Mouse (Mus musculus) embryo, embryonic 9.5 days (tissue): ENCODE measurements around the gene Irf5.
A peak's percentile ranks its signal among the peaks of the same experiment; 100 is the strongest.

Experiments
- DNase-seq: peaks from one replicate; pipeline ENCODE4 v3.0.0-alpha.2; 2017; ENCODE audit errors: extremely low spot score

Gene Irf5

DNA sequence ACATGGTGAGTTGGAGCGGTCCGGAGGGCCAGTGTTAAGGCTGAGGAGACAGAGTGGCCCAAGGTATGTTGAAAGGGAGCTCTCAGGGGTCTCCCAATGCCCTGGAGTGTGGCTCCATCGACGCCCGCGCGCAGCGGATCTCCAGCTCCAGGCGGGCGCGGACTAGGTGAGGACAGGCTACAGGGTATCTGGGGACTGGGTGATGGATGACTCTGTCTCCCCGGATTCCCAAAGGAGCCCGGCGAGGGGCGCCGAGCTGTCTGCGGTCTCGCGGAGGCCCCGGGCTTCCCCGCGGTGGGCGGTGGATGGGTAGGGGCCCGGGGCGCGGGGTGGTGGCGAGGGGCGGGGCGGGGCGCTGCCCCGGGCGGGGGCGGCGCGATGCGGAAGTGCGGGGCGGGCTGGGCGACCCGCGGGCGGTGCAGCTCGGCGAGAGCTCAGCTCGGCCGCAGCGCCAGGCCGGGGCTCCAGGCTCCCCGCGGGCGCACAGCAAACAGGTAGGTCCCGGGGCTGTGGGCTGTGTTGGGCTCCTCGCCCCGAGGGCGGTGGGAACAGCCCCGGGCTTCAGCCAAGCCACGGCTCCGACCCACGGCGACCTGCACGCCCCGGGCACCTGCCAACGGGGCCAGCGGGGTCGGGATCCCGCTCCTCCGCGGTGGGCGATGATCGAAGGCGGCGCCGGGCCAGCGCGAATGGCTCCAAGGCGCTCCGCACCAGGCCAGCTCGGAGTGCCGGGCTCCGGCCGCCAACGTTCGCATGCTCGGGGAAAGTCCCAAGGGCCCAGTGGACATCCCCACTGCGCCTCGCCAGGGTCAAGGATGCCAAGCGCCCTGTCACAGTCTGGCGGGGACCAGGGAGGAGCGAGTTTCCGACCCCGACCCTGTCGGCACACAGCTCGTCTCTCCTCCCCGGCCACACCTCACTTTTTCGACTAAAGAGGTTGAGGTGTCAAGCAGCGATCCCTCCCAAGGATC, at the start of gene Irf5:
TSS of gene Irf5 (plus strand) at position 345 of the 971 bp plus-strand sequence.
- DNase-seq: peak; percentile 55

DNA sequence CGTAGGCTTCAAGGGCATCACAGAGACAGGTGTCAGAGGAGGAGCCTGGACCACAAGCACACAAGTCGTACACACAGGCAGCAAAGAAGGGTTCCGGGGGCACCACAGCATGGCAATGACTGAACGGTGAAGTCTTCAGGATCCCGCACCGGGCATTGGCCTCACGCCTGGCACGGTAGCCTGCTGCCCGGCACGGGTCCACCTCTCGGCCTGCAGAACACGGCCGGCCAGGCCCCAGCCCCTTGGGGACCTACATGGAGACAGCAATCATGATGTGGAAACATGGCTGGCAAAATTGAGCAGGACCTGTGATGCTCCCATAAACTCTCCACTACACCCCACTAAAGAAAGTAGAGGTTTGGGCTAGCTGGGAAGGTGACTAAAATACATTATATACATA, 43.7 kb upstream of the Irf5 start:
- DNase-seq: no peak

DNA sequence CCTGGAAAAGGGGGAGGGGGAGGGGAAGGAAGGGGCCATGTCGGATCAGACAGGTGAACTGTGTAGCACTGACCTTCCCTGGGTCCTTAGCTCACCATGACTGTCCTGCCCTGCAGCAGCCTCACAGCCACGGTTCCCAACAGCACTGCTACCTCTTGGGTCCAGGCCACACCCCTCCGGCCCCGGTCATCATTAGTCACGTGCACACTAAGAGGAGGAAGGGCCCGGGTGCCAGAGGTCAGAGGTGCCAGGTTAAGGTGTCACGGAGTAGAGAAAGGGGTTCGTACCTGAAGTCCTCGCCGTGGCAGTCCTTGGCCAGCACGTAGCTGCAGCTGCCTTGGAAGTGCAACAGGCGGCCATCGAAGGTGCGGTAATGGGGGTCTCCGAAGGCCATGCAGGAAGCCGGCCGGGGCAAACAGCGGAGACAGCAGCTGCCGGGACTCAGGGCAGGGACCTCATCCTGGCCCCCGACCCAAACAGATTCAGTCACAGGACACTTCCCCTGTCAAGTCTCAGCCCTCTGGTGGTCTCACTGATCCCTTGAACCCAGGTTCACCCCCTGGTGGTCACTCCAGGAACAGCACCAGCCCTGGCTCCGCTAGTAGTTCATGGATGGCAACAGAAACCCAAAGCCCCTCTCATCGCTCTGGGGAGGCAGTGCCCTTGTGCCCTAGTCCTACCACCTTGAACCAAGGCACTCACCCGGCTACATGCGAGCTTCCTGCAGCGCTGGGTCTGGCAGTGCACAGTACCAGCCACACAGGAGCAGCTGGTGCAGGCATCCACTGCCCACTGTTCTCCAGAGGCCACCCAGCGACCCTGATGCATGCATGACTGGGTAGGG, 41.5 kb upstream of the Irf5 start:
- peak; percentile 88 for DNase-seq

DNA sequence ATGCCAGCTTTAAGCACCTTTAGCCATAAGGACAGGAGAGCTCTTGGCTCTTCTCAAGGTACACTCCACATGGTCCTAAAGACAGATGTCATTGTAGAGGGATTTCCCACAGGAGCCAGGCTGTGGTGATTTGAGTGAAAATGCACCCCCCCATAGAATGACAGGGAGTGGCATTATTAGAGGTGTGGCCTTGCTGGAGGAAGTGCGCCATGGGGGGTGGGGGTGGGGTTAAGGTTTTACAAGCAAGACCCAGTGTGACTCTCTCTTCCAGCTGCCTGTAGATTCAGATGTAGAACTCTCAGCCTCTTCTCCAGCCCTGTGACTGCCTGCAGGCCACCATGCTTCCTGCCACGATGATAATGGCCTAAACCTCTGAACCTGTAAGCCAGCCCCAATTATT, 40.5 kb upstream of the Irf5 start:
- no peak for DNase-seq

DNA sequence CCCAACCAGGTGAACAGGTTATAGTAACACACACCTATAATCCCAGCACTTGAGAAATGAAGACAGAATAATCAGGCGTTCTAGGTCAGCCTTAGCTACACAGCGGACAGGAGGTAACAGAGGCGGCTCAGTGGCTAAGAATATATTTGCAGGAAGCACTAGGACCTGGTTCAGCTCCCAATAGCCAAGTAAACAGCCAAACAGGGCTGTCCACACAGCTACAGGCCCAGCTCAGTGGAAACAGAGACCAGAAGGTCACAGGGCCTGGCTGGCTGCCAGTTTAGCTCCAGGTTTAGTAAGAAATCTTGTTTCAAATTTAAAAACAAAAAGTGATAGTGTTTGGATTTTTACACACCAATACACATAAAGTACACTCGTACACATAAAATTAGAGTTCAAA, 32.3 kb upstream of the Irf5 start:
- no peak for DNase-seq

DNA sequence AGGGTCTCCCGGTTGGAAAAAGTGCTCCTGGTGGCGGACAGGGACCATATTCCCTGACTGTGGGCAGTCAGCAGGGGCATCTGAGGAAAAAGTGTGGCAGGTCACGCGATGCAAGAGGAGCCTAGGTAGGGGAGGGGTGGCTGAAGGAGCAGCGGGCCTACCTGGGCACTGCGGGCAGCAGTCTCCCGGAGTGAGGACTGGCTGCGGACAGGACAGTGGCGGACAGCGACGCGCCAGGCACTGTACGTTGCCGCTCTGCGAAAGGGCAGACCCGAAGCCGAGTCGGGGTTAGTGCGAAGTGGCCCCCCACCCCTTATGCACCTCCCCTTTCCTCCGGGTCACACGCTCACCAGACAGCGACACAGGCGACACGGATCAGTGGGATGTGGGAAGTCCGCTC, 30.2 kb upstream of the Irf5 start:
- no peak for DNase-seq

DNA sequence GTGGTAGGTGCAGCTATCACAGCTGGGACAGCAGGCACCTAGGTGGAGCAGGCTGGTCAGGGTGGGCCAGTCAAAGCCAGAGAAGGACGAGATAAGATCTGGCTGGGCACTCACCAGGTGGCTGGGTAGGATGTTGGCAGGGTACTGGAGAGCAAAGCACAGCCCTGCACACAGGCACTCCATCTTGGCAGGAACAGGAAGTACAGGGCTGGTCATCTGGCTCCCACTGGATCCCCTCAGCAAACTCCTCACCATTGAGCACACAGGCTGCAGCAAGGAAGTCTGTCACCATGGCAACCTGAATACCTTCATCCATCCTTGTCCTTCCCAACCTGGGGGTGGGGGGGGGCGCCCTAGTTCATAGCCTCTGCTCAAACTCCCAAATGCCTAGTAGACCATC, 28.6 kb upstream of the Irf5 start:
- no peak for DNase-seq

DNA sequence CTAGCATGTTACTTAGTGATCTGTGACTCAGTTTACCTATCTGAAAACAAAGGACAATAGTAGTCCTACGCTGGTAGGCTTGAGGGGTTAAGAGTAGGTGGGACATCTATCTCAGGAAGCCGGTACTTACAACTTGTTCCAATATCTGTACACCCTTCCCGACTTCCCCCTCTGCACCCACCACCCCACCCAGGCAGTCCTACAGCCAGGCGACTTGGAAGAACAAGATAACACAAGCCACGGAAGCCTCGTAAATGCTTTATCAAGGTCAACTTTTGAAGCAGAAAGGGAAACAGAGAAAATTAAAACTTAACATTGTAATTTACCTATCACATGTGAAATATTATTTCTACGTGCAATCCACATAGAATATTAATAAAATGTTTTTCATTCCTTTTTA, 26.2 kb upstream of the Irf5 start:
- no peak for DNase-seq

DNA sequence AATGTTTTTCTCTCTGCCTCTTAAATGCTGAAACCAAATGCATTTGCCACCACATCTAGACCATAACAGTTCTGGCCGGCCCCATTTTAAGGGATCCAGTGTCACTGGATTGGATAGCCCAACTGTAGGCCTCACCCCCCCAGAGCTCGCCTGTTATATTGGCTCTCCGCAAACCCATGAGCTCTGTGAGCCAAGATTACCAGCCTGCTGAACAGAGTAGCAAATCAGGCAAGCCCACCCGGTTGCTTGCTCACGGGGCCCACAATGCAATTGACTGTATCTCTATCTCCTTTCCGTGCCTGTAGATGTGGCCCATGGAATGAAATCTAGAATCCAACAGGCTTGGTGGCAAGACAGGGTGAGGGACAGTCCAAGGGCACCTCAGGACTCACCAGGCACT, 25.6 kb upstream of the Irf5 start:
- no peak for DNase-seq

DNA sequence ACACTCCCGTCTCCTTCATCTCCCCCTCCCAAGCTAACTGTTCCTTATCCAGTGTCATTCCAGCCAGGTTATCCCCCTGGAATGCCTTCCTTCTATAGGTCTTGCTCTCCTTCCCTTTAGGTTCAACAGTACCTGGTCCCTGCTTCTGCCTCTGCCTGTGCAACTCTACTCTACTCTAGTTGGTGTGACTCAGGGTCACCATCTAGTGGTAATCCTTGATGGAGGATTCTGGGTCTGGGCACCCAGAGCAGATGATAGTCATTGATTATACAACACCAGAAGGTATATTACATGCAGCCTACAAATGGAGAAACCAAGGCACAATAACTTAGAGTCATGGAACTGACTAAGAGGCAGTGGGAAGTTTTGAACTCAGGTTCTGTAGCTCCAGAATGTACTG, 24.8 kb upstream of the Irf5 start:
- no peak for DNase-seq

DNA sequence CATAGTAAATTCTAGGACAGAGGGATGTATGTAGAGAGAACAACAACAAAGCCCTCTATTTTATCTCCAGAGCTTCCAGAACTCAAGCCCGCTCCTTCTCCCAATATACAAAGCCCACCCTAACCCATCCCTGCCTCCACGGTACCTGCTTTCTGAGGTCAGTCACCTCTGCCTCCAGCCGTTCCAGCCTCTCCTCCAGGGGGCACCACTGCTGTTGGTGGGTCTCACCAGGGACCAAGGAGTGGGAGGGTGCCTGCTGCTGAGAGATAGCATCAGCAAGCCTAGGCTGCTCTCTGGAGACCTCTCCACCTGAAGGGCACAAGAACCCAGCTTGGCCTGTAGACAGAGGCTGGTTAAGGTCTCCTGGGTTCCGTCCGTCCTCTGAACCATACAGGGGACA, 20.9 kb upstream of the Irf5 start:
- DNase-seq: no peak

DNA sequence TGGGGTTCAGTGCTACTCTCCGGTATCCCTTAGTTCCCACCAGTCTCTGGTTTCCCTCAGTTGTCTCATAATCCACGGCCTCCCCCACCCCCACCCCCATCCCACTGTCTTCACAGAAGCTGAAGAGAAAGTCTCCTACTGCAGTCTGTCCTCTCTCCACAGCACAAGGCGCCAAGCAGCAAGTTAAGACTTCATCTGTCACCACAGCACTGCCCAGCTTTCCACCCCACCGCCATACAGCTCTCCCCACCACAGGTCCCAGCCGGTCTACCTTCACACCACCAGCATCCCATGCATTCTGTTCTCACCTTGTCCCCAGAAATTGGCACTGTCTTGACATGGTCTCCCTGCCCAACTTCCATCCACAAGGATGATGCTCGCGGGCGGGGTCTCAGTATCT, 19.6 kb upstream of the Irf5 start:
- DNase-seq: no peak

DNA sequence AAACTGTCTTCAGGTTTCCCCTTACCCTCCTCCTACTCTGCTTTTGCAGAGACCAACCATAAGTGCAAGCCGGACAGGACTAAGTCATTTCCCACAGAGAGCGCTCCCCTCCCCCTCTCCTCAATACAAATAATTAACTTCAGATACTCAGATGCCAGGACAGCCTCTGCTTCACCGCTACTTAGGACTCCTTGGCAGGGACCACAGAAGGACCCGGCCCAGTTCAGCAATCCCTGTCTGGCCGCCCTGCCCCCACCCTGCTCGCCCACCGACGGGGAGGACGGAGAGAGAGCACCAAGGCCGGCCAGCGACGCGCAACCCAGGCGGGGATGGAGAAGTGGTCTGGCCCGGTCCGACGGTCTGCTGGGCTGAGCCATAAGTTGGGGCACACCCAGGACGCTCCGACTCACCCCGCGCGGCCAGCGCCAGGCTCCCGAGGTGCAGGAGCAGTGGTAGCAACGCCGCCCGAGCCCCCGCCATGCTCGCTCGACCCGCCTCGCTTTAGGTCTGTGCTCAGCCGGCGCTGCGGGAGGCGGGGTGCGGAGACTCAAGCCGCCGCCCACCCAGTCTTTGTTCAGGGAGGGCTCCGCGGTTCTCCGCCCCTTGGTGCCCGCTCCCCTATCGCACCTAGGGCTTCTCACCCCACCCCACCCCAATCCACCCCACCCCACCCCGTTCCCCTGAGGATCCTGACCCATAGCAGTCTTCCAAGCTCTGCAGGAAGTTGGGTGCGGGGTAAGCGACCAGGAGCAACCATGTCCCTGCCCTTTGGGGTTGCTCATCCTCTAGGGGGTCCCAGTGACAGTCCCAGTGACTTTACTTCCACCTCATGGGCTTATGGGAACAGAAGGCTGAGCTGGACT, 18.7 kb upstream of the Irf5 start, which contains the start of gene Kcp:
TSS of gene Kcp (minus strand) at position 506 of the 863 bp plus-strand sequence.
- DNase-seq: peak; percentile 54

DNA sequence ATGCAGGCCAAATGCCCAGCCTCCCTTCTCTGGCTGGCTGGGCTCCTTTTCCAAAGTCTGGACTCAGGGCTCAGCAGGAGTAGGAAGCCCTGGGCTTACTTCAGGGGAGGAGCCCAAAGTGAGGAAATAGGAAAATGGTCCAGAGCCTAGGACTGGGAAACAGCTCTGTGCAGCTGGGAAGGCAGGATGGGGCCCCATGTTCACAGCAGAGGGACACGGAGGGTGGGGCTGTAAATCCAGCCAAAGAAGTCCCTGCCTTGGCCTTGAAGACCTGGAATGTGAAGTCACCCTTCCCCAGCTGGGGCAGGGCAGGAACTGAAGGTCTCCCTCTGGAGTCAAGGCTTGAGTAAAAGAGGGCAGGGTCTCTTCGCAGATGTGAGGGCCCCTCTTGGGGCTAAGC, 17.3 kb upstream of the Irf5 start:
- DNase-seq: no peak

DNA sequence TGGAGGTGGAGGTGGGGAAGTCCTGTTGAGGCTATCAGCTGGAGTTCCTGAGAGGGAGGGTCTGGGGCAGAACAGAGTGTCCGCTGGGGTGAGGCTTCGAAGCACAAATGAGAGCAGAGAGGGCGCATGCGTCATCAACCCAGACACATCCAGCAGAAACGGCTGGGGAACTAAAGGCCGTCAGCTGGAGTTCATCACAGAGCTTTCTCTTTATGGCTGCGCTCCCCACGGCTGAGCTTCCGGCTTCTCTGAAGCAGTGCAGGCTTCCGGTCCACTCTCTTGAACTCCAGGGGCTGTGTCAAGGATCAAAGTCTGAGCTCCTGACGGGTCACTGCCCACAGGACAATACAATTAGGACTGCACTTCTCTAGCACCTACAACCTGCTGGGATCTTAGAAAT, 13.1 kb upstream of the Irf5 start:
- DNase-seq: peak; percentile 81

DNA sequence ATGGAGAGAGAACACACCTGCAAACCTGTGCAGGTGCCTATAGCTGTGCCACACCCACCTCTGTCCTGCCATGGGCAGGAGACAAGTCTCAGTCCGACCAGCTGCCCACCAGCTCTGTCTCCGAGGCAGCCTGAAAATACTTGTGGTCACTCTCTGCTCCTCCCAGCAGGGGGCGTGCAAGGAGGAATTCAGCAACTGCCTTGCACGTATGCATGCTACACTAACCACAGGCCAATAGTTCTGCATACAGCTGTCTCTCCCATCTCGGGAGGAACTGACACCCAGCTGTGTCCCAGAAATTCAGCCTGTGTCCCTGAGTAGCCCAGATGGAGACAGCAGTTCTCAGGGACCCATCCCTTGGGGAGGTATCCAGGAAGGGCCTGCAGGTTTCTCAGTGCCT, 9.3 kb upstream of the Irf5 start:
- peak; percentile 73 for DNase-seq

DNA sequence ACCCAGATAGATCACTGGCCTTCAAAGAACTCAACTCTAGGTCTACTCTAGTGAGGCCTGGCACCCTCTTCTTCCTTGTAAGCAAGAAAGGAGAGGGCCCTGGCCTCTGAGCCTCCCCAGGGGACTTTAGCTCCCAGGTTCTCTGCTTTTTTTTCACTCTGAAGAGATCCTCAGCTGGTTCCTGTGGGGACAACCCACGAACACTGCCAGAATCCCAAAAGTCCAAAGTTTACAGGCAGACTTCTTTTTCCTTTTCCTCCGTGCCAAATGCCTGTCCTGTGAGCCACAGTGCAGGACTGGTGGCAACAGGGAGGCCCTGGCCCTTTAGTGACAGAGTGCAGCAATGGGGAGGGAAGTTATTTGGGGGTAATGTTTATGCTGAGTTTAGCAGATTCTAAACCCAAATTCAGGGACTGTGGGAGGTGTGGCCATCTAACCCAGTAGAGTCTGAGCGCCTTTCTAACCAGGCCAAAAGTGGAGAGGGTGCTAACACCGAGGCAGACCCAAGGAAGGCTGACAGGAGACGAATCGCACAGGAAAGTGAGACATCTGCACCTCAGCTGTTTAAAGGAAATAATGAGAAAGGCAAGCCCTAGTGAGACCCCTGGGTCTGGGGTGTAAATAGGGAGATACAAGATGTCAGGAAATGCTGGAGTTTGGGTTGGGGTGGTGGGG, 3.7 kb upstream of the Irf5 start:
- no peak for DNase-seq

DNA sequence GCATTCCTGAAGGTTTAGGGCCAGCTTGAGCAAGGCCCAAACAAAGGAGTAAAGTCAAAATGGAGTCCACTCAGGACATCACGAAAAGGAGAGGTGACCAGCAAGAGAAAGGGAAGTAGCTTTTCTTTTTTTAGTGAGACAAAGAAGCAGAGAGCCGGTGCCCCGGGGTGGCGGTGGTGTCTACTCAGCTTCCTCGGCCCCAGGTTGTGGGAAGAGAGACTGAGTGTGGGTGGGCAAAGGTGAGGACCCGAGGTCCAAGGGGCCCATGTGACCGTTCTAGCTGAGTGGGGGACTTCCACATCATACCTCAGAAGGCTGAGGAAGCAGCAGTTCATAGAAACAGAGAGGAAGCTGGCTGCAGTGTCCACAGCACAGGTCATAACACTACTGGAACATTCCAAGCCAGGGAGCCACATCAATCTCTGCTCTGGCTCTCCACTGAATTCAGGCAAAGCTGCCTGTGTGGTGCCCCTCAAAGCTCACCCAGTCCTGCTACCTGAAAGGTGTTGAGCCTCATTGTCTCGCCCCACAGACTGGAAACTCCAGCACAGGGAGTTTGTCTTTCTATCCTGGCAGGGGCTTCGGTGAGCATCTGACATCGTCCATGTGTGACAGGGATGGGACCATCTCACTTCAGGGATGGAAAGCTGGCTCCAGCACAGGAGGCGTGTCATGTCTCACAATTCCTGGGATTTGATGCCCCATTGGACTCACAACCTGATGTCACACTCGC, 3.0 kb upstream of the Irf5 start:
- DNase-seq: no peak

DNA sequence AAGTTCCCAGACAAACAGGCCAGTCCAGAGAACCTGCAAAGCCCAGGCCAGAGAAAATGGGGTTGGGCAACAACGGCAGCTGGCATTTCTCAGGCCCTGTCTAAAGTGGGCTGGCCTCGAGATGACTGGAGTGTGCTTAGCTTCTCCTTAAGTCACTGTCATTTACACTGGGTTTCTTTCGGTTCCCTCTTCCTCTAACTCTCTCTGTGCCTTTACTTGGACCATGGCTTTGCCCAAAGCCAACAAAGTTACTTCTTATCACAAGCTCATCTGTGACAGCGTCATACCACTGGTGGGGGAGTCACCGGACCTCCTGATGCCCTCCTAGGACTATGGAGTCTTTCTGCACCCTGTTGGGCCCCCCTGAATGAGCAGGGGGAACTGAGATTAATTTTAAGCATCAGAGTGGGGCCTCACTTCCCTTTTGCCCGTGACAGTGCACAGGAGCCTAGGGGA, 2.4 kb upstream of the Irf5 start:
- no peak for DNase-seq

DNA sequence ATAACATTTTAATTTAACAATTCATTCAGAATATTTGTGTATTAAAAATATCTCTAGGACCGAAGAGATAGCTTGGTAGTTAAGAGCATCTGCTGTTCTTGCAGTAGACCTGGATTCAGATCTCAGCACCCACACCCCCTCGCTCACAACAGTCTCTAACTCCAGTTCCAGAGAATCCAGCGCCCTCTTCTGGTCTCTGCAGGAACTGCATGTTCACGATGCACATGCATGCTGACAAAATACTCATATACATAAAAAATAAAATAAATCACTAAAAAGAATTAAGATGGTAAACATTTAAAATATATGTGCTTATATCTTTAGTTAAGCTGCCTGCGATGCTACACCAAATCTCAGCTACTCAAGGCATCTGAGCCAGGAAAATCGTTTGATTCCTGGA, 1.2 kb upstream of the Irf5 start:
- no peak for DNase-seq
